Mouse (Mus musculus) adrenal gland, postnatal 0 days (tissue): ENCODE data around the gene Pin4. TPM values are rescaled to one million over a fixed set of nuclear protein-coding genes. Genes with fewer than 3 reads are reported as not detected.

ENCODE experiments used
- polyA plus RNA-seq: library from polyadenylated mRNA; unstranded; fragments of >200 nt; fragmentation: Nextera tagmentation; extraction: Ambion mirVana; gene quantifications from 2 replicates; pipeline ENCODE4 v1.2.1, GENCODE M21; 2015

Pin4 gene
- polyA plus RNA-seq, result 89.7 and 120 TPM in 2 replicates

GRCm38 (mm10) chrX:102119042-102119864 lies at the start of gene Pin4:
Gene Pin4 (plus strand): TSS chrX:102119447.

GRCm38 (mm10) chrX:102070591-102071471 lies 48.4 kb upstream of the Pin4 start, which contains the start of gene Rtl5:
Gene Rtl5 (minus strand): TSS chrX:102071304.

GRCm38 (mm10) chrX:102156618-102157422 lies 37.6 kb downstream of the Pin4 start, which contains the start of gene Ercc6l:
Gene Ercc6l (minus strand): TSS chrX:102157091.

Other genes with a start within 250 kb of the Pin4 start
- gene Rtl5, start 48.1 kb upstream of the Pin4 start, polyA plus RNA-seq, result 2.2 and 2.4 TPM in 2 replicates
- 1.7 and 2.1 TPM in 2 replicates for gene Ercc6l, start 37.6 kb downstream of the Pin4 start, polyA plus RNA-seq
- 652 and 777 TPM in 2 replicates for gene Rps4x, start 69.9 kb downstream of the Pin4 start, polyA plus RNA-seq
- gene Cited1, start 132.7 kb downstream of the Pin4 start, polyA plus RNA-seq, result 4.6 and 17.4 TPM in 2 replicates